Mouse (Mus musculus) neutrophil, adult 5-6 weeks (primary cell): ENCODE data around the gene Plcl2. TPM values are rescaled to one million over a fixed set of nuclear protein-coding genes. Genes with fewer than 3 reads are reported as not detected.

ENCODE experiments used
- ATAC-seq: fragments of 151-379, 151-347 bp; 2 replicates; pipeline ENCODE4 v1.8.0; 2017; ENCODE audit warnings: mild to moderate bottlenecking, moderate TSS enrichment; ENCODE audit not compliant: insufficient number of reproducible peaks, poor library complexity, low FRiP score, severe bottlenecking; ENCODE audit errors: extremely low read depth
- total RNA-seq: library from RNA; stranded (forward); fragments of 200-1000 nt; gene quantifications from 2 replicates; pipeline ENCODE4 v1.2.3, GENCODE M21; 2017

The Plcl2 gene
- total RNA-seq, 1 experiment from 2014 or later: 93.9 TPM

DNA sequence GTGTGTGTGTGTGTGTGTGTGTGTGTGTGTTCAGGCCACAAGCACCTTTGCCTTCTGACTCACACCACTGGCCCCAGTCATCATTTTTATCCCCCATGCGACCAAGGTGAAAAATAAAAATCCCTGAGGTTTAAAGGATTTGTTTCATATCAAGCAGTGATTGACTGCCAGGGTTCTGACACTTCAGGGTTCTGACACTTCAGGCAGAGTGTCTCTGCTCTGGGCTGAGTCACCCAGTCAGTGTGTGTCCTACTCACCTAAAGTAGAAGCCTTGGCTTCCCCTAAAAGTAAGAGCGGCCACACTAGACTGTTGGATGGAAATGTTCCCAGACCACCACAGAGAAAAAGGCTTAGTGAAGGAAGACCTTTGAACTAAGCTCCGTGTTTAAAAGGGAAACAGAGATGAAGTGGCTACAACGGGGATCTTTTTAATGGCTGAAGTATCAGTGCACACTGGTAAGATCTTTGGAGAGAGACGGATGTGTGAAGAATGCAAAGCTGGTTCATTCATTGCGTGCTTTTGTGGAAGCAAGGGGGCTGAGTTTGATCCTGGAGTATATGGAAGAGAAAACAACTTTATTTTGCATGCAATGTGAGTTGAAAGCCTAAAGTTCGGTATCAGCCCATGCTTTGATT lies 11.0 kb upstream of the Plcl2 start:
- ATAC-seq: no peak

DNA sequence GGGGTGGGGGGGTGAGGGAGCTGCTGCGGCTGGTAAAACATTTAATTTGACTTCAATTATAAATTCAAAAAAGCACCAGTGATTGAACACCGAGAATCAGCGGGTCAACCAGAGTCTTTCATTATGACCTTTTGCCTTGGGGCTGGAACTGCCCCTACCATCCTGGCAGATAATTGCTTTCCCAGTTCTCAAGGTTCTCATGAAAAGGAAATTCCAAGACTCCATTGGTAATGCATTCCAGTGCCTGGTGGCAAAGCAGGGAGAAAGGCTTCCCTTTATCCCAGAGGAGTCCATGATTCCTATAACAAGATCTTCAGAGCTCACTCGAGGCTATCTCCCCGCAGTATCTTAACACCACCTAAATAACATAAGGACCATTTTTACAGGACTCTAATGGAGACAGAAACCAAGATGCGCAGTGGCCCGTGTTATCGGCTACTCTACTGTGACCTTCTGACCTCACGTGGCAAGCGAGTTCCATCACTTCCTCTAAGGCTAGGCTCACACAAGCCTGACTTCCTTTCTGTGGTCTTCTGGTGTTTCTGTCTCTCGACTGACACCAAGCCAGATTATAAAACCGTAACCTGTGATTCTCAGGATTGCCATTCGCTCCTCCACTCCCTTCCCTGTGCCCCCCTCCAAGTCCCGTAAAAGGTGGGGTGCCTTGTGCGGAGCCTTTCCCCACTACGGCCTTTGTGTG lies 10.0 kb upstream of the Plcl2 start:
- ATAC-seq: peak; percentile 95

DNA sequence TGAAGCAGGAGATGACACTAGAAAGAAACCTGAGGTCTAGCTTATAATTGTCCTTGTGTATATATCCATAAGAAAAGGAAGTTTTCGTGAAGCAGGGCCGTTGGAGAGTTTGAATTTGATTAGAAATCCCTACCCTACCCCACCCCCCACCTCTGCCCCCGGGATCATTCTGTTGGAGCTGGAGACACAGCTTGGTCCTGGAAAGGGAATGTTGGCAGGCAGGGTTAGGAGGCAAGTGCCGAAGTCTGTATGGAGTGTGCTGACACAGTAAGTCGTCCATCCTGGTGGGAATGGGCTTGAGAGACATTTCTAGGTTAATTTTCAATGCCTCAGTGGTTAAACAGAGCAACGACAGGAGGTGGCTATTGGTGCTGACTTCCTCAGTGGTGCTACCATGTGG lies 8.4 kb upstream of the Plcl2 start:
- ATAC-seq: no peak

DNA sequence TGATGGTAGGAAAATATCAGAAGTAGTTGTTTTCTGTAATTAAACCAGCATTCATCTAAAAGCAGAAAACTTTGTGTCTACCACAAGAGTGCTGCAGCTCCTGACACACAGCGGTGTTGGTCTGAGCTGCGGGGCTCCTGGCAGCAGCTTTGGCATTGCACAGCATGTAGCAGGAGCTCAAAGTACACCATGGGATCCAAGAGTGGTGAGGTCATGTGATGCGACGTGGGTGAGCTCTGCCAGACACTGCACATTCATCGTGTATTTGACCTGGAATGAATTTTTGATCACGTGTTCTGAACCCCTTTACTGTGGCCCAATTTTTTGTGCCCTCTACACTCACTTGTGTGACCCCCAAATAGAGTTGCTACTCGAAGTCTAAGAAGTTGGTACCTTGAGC lies 6.1 kb upstream of the Plcl2 start:
- no peak for ATAC-seq

DNA sequence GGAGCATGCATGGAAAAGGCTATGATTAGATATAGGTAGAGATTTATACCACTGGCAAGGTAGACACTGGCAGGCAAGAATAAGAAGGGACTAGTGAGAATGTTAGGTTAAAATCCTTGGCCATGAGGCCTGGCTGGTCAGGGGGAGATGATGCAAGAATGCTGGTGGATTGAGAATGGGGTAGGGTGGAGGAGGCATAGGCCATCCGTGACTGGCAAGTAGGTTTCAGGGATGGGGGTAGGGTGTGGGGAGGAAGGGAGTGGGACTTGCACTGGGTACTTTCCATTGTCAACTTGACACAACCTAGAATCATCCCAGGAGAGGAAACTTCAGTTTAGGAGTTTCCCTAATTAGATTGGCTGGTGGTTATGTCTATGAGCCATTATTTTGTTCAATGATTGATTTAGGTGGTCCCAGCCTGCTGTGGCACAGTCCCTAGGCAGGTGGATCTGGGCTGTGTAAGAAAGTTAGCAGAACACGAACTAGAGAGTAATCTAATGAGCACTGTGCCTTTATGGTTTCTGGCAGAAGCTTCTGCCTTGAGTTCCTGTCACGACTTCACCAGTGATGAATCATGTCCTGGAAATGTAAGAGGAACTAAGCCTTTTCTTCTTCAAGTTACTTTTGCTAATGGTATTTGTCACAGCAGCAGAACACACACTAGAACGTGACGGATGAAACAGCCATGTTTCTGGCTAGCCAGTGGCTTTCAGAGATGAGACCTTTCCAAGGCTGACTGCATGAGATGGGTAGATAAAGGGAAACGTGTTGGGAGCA lies 4.9 kb upstream of the Plcl2 start:
- ATAC-seq: peak; percentile 57

DNA sequence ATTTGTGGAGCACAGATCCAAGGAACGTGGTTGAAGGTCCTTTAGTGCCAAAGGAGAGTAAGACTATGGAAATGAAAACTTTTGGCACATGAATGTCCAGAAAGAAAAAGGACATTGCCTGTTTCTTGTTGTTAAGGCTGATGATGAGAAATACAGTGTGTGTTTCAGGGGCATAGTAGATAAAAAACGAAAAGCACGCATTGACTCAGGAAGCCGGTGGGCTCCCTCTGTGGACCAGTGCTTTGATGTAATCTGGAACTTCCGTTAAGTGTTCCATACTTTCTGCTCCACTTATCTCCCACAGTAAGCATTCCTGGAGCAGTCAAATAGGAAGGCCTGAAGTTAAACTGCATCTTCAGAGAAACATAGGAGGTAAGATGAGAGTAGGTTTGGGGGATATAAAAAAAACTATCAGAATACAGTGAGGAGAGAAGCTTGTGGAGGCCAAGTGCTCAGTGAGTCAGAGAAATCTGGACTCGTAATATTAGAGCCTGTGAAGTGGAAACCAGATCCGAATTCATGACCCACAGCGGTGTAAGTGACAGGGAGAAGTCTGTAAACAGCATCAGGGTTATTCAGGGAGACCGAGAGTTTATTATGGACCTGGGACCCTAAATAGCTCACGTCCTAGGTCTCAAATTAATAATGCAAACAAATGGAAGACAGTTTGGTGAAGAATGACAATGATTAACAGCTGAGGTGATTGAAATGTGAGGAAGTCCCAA lies 3.1 kb upstream of the Plcl2 start:
- no peak for ATAC-seq

DNA sequence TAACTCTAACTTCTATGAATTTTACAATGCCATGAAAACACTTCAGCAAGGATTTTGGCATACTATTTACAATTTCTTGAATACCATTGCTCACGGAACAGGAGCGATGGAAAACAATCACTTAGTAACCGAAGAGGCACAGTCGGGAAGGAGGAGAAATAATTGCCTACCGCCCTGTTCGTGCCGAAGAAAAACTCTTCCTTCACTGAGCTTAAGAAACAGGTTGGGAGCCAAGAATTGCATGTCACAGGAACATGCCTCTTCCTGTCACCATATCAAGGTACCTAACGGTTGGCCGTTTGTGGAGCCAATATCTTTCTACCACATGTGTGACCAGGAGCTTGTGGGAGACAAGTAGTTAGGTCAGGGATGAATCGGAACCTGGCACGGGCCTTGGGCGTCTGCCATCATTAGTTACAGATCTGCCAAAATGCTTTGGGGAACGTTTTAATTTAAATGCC lies 2.3 kb upstream of the Plcl2 start:
- ATAC-seq: no peak

DNA sequence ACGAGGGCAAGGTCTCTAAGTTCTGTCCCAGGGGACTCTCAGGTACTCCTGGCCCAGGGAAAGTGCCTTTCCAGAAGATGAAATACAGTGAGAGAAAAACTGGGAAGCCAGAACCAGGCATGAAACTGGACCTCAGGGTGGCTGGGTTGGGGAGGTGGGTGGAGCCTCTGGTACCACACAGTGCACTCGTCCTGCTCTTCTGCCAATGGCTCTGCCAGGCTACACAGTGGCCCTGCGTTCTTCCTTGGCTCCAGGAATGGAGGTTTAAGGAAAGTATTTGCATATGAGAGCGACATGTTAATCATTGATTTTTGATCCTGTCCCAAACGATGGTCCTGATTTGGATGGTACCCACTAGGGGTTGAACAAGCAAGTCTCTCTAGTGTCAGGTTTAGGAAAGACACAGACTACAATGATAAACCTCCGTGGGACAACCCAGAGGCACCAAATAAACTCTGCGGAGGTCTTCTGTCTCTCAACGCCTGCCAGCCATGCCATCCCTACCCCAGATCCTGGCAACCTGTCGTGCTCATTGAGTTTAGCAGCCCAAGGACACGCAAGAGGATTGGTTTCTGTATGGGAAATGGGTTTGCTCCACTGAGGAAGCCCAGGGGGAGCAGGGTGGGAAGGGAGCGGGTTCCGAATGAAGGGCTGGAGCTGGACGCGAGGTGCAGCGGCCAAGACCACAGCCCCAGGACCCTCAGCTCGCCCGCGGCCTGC lies 988 bp upstream of the Plcl2 start:
- ATAC-seq: no peak

DNA sequence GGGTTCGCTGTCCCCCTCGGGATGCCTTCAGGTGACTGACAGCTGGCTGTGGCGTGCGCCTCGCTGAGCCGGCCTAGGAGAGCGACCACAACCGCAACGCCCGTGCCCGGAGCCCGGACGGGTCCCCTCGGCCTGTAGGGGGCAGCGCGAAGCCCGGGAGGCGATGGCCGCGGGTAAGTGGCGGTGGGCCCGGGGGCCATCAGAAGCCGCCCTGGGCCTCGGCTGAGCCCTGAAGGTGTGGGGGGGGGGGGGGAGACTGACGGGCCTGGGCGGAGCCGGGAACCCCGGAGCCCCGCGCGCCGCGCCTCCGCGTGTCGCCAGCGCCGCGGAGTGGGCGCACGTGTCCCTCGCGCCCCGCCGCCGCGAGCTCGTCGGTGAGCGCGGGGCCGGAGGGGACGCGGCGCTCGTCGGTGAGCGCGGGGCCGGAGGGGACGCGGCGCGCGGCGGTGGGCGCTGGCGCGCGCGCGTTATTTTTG lies 390 bp upstream of the Plcl2 start:
- ATAC-seq: peak; percentile 52

DNA sequence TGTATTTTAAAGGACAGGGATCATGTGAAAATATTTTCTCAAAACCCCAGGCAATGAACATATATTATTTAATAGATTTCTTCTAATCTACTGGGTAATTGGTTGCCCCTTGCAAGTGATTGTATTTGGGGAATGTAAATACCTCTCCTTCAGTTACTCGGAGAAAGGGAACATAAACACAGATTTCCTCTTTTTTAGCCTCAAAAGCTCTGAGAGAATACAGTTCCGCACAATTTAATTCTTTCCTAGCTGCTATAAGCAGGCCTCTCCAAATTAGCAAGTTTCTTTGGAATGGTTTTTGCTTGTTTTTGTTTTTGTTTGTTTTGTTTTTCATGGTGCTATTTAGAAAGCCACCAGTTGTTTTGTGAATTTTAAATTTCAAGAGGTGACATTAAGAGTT lies 1.1 kb downstream of the Plcl2 start:
- no peak for ATAC-seq

DNA sequence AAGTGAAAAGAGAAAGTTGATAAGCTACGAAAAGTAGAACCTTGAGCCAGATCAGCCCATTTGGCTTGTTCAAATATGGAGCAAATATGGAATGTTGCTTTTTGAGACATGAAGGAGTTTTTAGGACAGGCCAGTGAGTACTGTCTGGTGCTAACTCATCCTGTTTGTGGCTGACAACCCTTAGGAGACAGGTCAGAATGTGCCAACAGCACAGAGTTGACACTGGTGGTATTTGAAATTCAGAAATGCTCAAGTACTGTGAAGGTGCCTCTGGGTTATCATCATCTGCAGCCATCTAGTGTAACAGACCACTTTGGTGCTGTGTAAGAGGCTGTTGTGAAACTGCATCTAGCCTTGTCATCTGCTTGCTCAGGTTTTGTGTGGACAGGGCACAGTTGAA lies 1.5 kb downstream of the Plcl2 start:
- ATAC-seq: peak; percentile 27; the same call in 1 of the 2 replicates

DNA sequence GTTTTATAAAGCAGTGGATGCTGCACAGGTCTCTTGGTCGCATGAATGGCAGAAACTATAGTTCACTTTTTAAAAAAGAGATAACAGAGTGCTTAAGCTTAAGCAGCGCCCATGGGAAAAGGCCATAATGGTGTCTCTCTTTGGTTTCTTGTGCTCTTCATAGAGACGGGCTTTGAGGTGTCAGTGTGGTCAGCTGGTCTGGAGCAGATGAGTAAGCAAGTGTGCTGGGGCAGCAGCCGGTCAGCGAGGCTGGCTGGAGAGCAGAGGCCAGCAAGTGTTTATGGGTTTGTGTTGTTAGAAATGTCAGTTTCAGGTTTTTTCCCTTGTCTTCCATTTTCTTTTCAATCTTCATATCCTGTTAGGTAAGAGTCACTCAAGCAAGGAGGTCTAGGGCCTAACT lies 3.0 kb downstream of the Plcl2 start:
- no peak for ATAC-seq

DNA sequence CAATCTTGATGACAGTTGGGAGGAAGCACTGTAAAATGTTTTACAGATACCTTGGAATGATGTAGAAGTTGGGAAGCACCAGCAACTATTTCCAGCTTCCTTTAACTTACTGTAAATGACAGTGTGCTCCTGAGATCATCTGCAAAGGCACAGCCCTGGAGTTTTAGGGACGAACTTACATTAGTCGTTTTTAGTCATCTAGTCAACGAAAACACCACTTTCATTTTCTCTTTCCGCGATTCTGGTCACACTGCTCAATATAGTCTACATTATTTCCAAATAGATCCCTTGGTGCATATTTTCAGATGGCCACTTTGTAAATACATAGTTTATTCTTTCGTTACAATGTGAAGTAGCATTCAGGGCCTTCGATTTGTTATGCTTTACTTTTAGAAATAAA lies 3.6 kb downstream of the Plcl2 start:
- no peak for ATAC-seq

DNA sequence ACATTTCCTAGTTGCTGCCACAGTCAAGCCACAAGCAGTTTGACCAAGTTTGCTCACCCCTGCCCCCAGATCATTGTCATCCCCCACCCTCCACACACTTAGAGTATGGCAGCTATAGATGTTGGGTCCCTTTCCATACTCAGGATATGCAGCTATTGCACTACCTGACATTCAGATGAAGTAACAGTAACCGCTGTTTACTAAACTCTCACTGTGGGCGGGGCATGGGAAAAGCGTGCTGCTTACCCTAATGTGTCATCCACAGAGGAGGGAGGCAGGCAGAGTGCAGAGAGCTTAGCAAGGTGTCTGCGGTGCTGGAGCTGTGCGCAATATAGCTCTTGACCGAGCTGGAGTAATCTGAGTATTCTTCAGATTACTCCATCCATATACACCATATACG lies 4.2 kb downstream of the Plcl2 start:
- peak; percentile 71 for ATAC-seq

DNA sequence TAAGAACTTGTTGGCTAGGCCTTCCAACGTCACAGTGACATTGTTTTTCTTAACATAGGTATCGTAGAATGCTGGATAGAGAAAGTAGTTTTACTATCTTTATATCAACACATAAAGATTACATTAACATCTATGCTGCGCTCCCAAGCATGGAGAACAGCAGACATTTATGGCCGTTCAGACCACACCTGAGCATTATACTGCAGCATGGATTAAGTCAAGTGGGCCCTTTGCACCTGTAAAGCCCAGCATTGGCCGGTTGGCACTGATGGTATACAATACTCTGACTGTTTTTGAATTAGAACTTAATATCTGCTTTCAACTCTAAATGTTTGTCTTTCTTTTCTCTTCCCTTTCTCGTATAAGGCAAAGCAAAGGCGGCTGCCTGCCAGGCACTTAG lies 4.8 kb downstream of the Plcl2 start:
- no peak for ATAC-seq

DNA sequence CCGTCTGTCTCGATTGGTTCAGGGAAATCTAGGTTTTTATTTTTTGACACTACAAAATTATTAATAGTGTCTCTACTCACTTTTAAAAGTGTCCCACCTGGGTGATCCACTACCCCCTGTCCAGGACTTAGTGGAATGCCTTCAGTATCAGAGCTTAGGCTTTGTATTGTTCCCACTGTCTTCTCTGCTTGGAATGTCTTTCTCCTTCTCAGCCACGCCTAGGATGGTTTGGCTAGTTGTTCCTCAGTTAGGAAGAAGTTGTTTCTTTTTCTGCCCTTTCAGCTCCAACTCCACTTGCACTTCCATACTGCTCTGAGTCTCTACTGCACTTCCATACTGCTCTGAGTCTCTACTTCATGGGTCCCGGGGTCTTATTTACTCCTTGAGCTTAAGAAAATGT lies 6.7 kb downstream of the Plcl2 start:
- ATAC-seq: no peak

DNA sequence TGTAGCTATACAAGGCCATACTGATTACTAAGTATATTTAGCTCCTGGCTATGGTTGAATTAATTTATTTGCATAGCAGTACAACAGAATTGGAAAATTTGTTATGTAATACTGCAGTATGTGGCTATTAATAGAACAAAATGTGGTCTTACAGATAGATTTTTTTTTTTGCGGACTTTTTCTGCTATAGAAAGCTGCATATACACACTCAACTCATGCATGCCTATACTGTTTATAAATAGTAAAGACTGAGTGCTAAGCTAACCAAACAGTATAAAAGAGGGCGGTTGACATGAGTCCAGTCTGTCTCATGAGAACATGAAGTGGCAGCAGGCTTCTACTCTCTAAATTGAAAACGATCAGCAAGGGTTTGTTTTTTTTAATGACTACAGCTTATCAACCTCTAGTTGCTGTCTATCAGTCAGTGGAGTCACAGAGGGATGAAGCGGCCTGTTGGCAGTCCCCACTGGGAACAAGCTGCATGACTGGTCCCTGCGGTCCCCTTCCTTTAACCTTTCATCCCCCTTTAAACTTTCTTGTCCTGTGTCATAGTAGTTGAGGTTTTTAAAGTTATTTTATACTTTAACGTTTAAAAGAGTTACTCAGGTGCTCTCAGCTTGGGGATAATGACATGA lies 8.7 kb downstream of the Plcl2 start:
- ATAC-seq: peak; percentile 45

DNA sequence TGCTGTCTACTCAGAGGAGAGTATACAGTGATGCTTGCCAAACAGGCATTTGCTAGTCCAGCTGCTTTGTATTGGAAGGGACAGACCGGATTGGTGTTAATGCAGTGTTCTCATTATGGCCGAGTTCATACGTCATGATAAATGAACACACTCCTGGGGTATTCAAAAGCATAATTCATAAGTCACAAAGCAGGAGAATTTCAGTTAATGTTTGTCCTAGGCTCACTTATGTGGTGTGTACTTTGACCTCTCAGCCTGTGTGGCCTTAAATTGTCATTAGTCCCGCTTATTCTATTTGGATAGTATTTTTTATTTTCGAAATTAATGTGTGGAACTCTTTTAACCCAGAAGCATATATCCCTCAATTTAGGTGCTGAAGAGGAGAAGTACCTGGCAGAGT lies 10.4 kb downstream of the Plcl2 start:
- ATAC-seq: no peak
